Mouse (Mus musculus) myocyte (in vitro differentiated cells): Measurements from ENCODE around the gene Myo16. TPM values are rescaled to one million over a fixed set of nuclear protein-coding genes. Genes with fewer than 3 reads are reported as not detected.
A peak's percentile ranks its signal among the peaks of the same experiment; 100 is the strongest.

ENCODE experiments used
- H3K27me3 ChIP-seq: one replicate; pipeline ENCODE4 v1.6.1; 2011; ENCODE audit not compliant: control insufficient read depth, insufficient read depth, insufficient read length
- H3K36me3 ChIP-seq: one replicate; pipeline ENCODE4 v1.6.1; 2011; ENCODE audit not compliant: control insufficient read depth, insufficient read depth
- H3K4me2 ChIP-seq: one replicate; pipeline ENCODE4 v1.6.1; 2011; ENCODE audit warnings: low read depth, control low read depth
- H3K4me3 ChIP-seq: one replicate; pipeline ENCODE4 v1.5.1; 2011; ENCODE audit warnings: mild to moderate bottlenecking, control low read depth, moderate library complexity
- H3K79me2 ChIP-seq: one replicate; pipeline ENCODE4 v1.6.1; 2011; ENCODE audit not compliant: control insufficient read depth, insufficient read depth
- H3ac ChIP-seq: one replicate; pipeline ENCODE4 v1.6.1; 2011; ENCODE audit not compliant: control insufficient read depth, insufficient read length
- CEBPB ChIP-seq: IDR thresholded peaks from 2 replicates; pipeline ENCODE4 v1.6.1; 2011; ENCODE audit warnings: mild to moderate bottlenecking, moderate library complexity; ENCODE audit not compliant: poor library complexity, insufficient read depth, severe bottlenecking
- E2F4 ChIP-seq: IDR thresholded peaks from one replicate; pipeline ENCODE4 v1.6.1; 2011; ENCODE audit warnings: mild to moderate bottlenecking, control low read depth, moderate library complexity; ENCODE audit not compliant: insufficient read depth
- MAX ChIP-seq: IDR thresholded peaks from one replicate; pipeline ENCODE4 v1.6.1; 2011; ENCODE audit warnings: low read depth, mild to moderate bottlenecking, control low read depth
- MYOD1 ChIP-seq, 3 experiments: IDR thresholded peaks; one replicate each; pipeline ENCODE4 v1.6.1; 2011; ENCODE audit warnings: control low read depth in 2 of 3, low read depth in 2 of 3, mild to moderate bottlenecking in 2 of 3, moderate library complexity in 1 of 3; ENCODE audit not compliant: insufficient read length in 2 of 3, control insufficient read depth in 1 of 3
- MYOG ChIP-seq, 3 experiments: IDR thresholded peaks; one replicate each; pipeline ENCODE4 v1.6.1; 2011; ENCODE audit warnings: control low read depth in 2 of 3, low read depth in 2 of 3, mild to moderate bottlenecking in 2 of 3; ENCODE audit not compliant: insufficient read length in 2 of 3, control insufficient read depth in 1 of 3, insufficient read depth in 1 of 3
- POLR2A ChIP-seq: IDR thresholded peaks from one replicate; pipeline ENCODE4 v1.6.1; 2011; ENCODE audit warnings: low read depth, mild to moderate bottlenecking, control low read depth, moderate library complexity; ENCODE audit not compliant: insufficient read length
- POLR2AphosphoS2 ChIP-seq: IDR thresholded peaks from one replicate; pipeline ENCODE4 v1.6.1; 2011; ENCODE audit warnings: low read depth, control low read depth; ENCODE audit not compliant: insufficient read length
- REST ChIP-seq: IDR thresholded peaks from one replicate; pipeline ENCODE4 v1.6.1; 2011; ENCODE audit warnings: mild to moderate bottlenecking, control low read depth, moderate library complexity; ENCODE audit not compliant: insufficient read depth, insufficient read length
- SRF ChIP-seq: IDR thresholded peaks from one replicate; pipeline ENCODE4 v1.6.1; 2011; ENCODE audit warnings: low read depth; ENCODE audit not compliant: control insufficient read depth, insufficient read length
- TCF12 ChIP-seq: IDR thresholded peaks from one replicate; pipeline ENCODE4 v1.6.1; 2011; ENCODE audit warnings: mild to moderate bottlenecking, control low read depth; ENCODE audit not compliant: poor library complexity, insufficient read depth, severe bottlenecking
- TCF3 ChIP-seq: IDR thresholded peaks from one replicate; pipeline ENCODE4 v1.6.1; 2011; ENCODE audit warnings: low read depth, control low read depth; ENCODE audit not compliant: insufficient read length
- USF1 ChIP-seq: IDR thresholded peaks from one replicate; pipeline ENCODE4 v1.6.1; 2011; ENCODE audit warnings: low read depth, mild to moderate bottlenecking, control low read depth, moderate library complexity
- polyA plus RNA-seq: library from polyadenylated mRNA; unstranded; fragments of >200 nt; fragmentation: generic; extraction: Trizol; gene quantifications from one replicate; pipeline ENCODE4 v1.2.1, GENCODE M21; 2012; ENCODE audit warnings: missing spikeins

Myo16 gene
- polyA plus RNA-seq, 1 experiment = 0.01 TPM

GRCm38 (mm10) chr8:10628725-10629124, 475.0 kb downstream of the Myo16 start:
- TF ChIP-seq MYOG (IDR thresholded peaks at IDR 0.05; ENCODE audit: control insufficient read depth in 1 of 3, insufficient read depth in 1 of 3, insufficient read length in 2 of 3, low read depth in 2 of 3) (no peak), TCF12 (no peak), TCF3 (no peak), USF1 (no peak), SRF (no peak), REST (no peak), MYOD1 (IDR thresholded peaks at IDR 0.05; ENCODE audit: control insufficient read depth in 1 of 3, insufficient read length in 2 of 3, low read depth in 2 of 3) (no peak), MAX (no peak), POLR2AphosphoS2 (no peak), CEBPB (no peak), POLR2A (no peak), E2F4 (no peak)
- Histone ChIP-seq H3K4me3 (no peak overlapping the region), H3ac (no peak overlapping the region), H3K4me2 (no peak overlapping the region), H3K27me3 (no peaks in the 10 kb centered on the region), H3K79me2 (no peaks in the 10 kb centered on the region), H3K36me3 (no peaks in the 10 kb centered on the region)

DNA sequence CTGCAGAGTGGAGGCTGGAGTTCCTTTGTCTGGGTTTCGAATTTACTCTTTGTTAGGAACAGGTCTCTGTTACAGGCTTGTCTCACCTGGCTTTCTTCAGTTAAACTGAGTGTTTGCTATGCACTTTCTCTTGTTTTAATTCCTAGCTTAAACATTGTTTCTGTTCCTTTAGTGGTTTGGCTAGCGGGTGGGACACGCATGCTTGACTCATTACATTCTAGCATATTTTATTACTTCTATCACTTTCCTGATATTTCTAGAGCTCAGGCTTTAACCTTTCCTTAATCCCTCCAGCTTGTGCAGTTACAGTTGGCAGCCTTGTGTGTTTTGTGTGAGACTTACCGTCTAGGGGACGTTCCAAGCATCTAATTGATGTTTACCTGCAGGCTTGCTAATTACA, 476.2 kb downstream of the Myo16 start:
- Histone ChIP-seq H3K36me3 (no peaks in the 10 kb centered on the region), H3K4me2 (peak overlapping the region; percentile 48), H3ac (no peak overlapping the region), H3K79me2 (no peaks in the 10 kb centered on the region), H3K27me3 (no peaks in the 10 kb centered on the region), H3K4me3 (no peak overlapping the region)
- TF ChIP-seq REST (no peak), MYOG (IDR thresholded peaks at IDR 0.05; ENCODE audit: control insufficient read depth in 1 of 3, insufficient read depth in 1 of 3, insufficient read length in 2 of 3, low read depth in 2 of 3) (no peak), MYOD1 (IDR thresholded peaks at IDR 0.05; ENCODE audit: control insufficient read depth in 1 of 3, insufficient read length in 2 of 3, low read depth in 2 of 3) (no peak), SRF (no peak), CEBPB (no peak), USF1 (no peak), POLR2A (no peak), TCF3 (no peak)

DNA sequence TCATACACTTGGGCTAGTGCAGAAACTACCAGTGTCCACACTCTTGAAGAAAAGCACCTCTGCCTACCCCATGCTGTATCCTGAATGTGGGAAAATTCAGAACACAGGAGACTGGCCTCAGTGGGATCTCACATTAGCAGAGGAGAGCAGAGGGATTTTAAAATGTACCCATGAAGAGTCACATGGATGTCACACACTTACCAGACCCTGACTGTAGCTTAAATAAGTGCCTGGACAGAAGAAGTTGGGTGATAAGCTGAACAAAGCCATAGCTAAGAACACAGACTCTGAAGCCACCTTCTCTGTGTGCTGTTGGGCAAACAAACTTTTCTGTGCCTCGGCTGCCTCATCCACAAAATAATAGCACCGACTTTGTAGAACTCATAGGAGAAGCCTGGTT, 477.3 kb downstream of the Myo16 start:
- Histone ChIP-seq H3K4me3 (no peak overlapping the region), H3K4me2 (no peak overlapping the region), H3K79me2 (no peaks in the 10 kb centered on the region), H3ac (no peak overlapping the region), H3K36me3 (no peaks in the 10 kb centered on the region), H3K27me3 (no peaks in the 10 kb centered on the region)
- TF ChIP-seq MYOD1 (IDR thresholded peaks at IDR 0.05; ENCODE audit: control insufficient read depth in 1 of 3, insufficient read length in 2 of 3, low read depth in 2 of 3) (no peak), CEBPB (no peak), MAX (no peak), SRF (no peak), MYOG (IDR thresholded peaks at IDR 0.05; ENCODE audit: control insufficient read depth in 1 of 3, insufficient read depth in 1 of 3, insufficient read length in 2 of 3, low read depth in 2 of 3) (no peak), POLR2A (no peak), REST (no peak), TCF12 (no peak), USF1 (no peak)

GRCm38 (mm10) chr8:10632603-10633002, 478.9 kb downstream of the Myo16 start:
- no peak overlapping the region for H3ac ChIP-seq
- H3K36me3 ChIP-seq = no peaks in the 10 kb centered on the region
- H3K4me2 ChIP-seq = no peak overlapping the region
- H3K79me2 ChIP-seq = no peaks in the 10 kb centered on the region
- no peaks in the 10 kb centered on the region for H3K27me3 ChIP-seq
- no peak for TF ChIP-seq TCF3
- TF ChIP-seq TCF12 = peak; percentile 15
- TF ChIP-seq E2F4 = no peak
- no peak for TF ChIP-seq REST
- TF ChIP-seq MYOD1 (IDR thresholded peaks at IDR 0.05; ENCODE audit: control insufficient read depth in 1 of 3, insufficient read length in 2 of 3, low read depth in 2 of 3) = peak in 2 of 3 experiments; percentile 73
- peak in 2 of 3 experiments; percentile 48 to 81 for TF ChIP-seq MYOG (IDR thresholded peaks at IDR 0.05; ENCODE audit: control insufficient read depth in 1 of 3, insufficient read depth in 1 of 3, insufficient read length in 2 of 3, low read depth in 2 of 3)
- TF ChIP-seq POLR2A = no peak
- no peak for TF ChIP-seq SRF
- TF ChIP-seq USF1 = no peak
- TF ChIP-seq POLR2AphosphoS2 = no peak
- H3K4me3 ChIP-seq = no peak overlapping the region

GRCm38 (mm10) chr8:10633360-10634140, 479.8 kb downstream of the Myo16 start:
- H3K27me3 ChIP-seq = no peaks in the 10 kb centered on the region
- TF ChIP-seq E2F4 (no peak), TCF12 (no peak), MYOG (IDR thresholded peaks at IDR 0.05; ENCODE audit: control insufficient read depth in 1 of 3, insufficient read depth in 1 of 3, insufficient read length in 2 of 3, low read depth in 2 of 3) (no peak), REST (no peak), MYOD1 (IDR thresholded peaks at IDR 0.05; ENCODE audit: control insufficient read depth in 1 of 3, insufficient read length in 2 of 3, low read depth in 2 of 3) (no peak), MAX (no peak), POLR2AphosphoS2 (no peak), CEBPB (no peak), SRF (no peak), TCF3 (no peak)
- H3K36me3 ChIP-seq = no peaks in the 10 kb centered on the region
- no peak overlapping the region for H3ac ChIP-seq
- H3K4me2 ChIP-seq = no peak overlapping the region
- no peak overlapping the region for H3K4me3 ChIP-seq
- no peaks in the 10 kb centered on the region for H3K79me2 ChIP-seq
